Comparison of ENCODE assay signal across 8 mouse cellular contexts in the genomic region with DNA sequence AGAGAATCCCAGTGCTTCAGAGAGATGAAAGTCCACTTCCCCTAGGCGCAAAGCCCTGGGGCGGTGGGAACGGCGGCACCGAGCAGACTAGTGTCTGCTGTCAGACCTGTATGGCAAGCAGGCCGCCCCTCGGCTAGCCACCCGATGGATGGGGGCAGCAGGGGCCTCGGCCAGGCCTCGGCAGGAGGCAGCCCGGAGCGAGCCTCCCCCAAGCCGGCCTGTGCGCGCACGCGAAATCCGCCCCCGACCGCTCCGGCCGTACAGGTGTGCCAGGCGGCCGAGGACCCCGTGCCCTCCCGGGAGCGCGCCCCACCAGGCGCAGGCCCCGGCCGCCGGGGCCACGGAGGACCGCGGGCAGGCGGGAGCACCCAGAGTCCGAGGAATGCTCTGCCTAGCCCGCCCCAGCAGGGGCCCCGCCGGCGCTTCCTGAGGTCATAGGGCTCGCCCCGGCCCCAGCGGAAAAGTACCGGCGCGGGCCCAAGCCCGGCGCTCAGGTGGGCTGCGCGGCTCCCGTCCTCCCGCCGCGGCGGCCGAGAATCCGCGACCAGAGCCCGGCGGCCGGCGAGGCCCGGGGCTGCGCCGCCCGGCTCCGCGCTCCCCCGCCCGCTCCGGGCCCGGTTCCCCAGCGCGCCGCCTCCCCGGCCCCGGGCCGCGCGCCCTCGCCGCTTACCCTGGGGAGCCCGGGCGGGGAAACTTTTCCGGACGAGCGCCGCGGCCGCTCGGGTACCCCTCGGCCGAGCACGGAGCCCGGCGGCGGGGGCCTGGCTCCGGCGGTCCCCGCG. TPM values are rescaled to one million over a fixed set of nuclear protein-coding genes. Genes with fewer than 3 reads are reported as not detected.
DNase-seq lines count a peak whose midpoint lies in the region; ATAC-seq and TF ChIP-seq lines count a peak whose summit lies in the region.

No protein-coding gene starts in this region.

- peak; percentile 61 for ATAC-seq in forebrain, embryonic 13.5 days
- peak; percentile 57 for ATAC-seq in hindbrain, embryonic 16.5 days
- peak; percentile 56 for ATAC-seq in liver, embryonic 11.5 days (replicated peaks; ENCODE audit: low FRiP score)

- peak overlapping the region; percentile 68 for H3K4me3 ChIP-seq in bone marrow, adult 2 months (replicated peaks; ENCODE audit: control insufficient read depth, low read depth, low read length)
- peak overlapping the region; percentile 82 for H3K4me3 ChIP-seq in forebrain, embryonic 13.5 days
- peak overlapping the region; percentile 95 for H3K4me3 ChIP-seq in hindbrain, embryonic 16.5 days (ENCODE audit: low read length)
- H3K4me3 ChIP-seq in liver, embryonic 11.5 days (ENCODE audit: low read depth, low read length) = peak overlapping the region; percentile 90
- H3K4me3 ChIP-seq in myocyte = peak overlapping the region; percentile 61

- H3K27ac ChIP-seq in bone marrow, adult 2 months (ENCODE audit: control insufficient read depth, insufficient read depth, low read depth, low read length, poor library complexity) = peak overlapping the region; percentile 97
- H3K27ac ChIP-seq in forebrain, embryonic 13.5 days = peak overlapping the region; percentile 52
- H3K27ac ChIP-seq in hindbrain, embryonic 16.5 days (ENCODE audit: low read depth, low read length) = peak overlapping the region; percentile 89
- H3K27ac ChIP-seq in liver, embryonic 11.5 days (ENCODE audit: low read depth, low read length) = peak overlapping the region; percentile 81

- no peak for TF ChIP-seq CTCF in bone marrow, adult 2 months (IDR thresholded peaks at IDR 0.05; ENCODE audit: control insufficient read depth, insufficient read depth, low read length)

- no peaks in the 10 kb centered on the region for H3K9me3 ChIP-seq in forebrain, embryonic 13.5 days (replicated peaks)
- no peaks in the 10 kb centered on the region for H3K9me3 ChIP-seq in hindbrain, embryonic 16.5 days (ENCODE audit: control insufficient read depth, low read length)
- H3K9me3 ChIP-seq in liver, embryonic 11.5 days (ENCODE audit: control insufficient read depth, low read length) = no peaks in the 10 kb centered on the region

- DNase-seq in adrenal gland, adult 18-20 months (ENCODE audit: low spot score in 2 of 2) = peak; percentile 58 to 60
- no peak for DNase-seq in adrenal gland, postnatal 4 days (ENCODE audit: low spot score in 2 of 2)
- DNase-seq in liver, embryonic 11.5 days (ENCODE audit: low spot score) = peak; percentile 70
- peak; percentile 67 for DNase-seq in thymus, postnatal 4 days

- TF ChIP-seq POLR2A in bone marrow, adult 2 months (IDR thresholded peaks at IDR 0.05; ENCODE audit: borderline replicate concordance, control insufficient read depth, low read depth, low read length) = no peak
- no peak for TF ChIP-seq POLR2A in myocyte (IDR thresholded peaks at IDR 0.05; ENCODE audit: insufficient read length, low read depth)

- WGBS in bone marrow, adult 2 months = under 1% methylated on average over 102 of the region's 102 CpGs
- WGBS in forebrain, embryonic 13.5 days = 1% methylated on average over 60 of the region's 102 CpGs
- under 1% methylated on average over 48 of the region's 102 CpGs for WGBS in hindbrain, embryonic 16.5 days
- under 1% methylated on average over 79 of the region's 102 CpGs for WGBS in liver, embryonic 11.5 days

- peak overlapping the region; percentile 94 for H3K9ac ChIP-seq in forebrain, embryonic 13.5 days
- H3K9ac ChIP-seq in hindbrain, embryonic 16.5 days (ENCODE audit: low read depth, low read length) = peak overlapping the region; percentile 98
- H3K9ac ChIP-seq in liver, embryonic 11.5 days (ENCODE audit: low read depth, low read length) = peak overlapping the region; percentile 90

- H3K4me1 ChIP-seq in bone marrow, adult 2 months (ENCODE audit: control insufficient read depth, insufficient read depth, low read length) = peaks cover 6% of the 10 kb centered on the region
- peaks cover 37% of the 10 kb centered on the region for H3K4me1 ChIP-seq in forebrain, embryonic 13.5 days
- peaks cover 28% of the 10 kb centered on the region for H3K4me1 ChIP-seq in hindbrain, embryonic 16.5 days (ENCODE audit: control insufficient read depth, insufficient read depth, low read depth, low read length)
- peaks cover 27% of the 10 kb centered on the region for H3K4me1 ChIP-seq in liver, embryonic 11.5 days (replicated peaks; ENCODE audit: control insufficient read depth, insufficient read depth, low read length)

- peaks cover 23% of the 10 kb centered on the region for H3K27me3 ChIP-seq in forebrain, embryonic 13.5 days
- H3K27me3 ChIP-seq in hindbrain, embryonic 16.5 days (replicated peaks; ENCODE audit: control insufficient read depth, insufficient read depth, low read length) = no peaks in the 10 kb centered on the region
- H3K27me3 ChIP-seq in liver, embryonic 11.5 days (replicated peaks; ENCODE audit: control insufficient read depth, insufficient read depth, low read length) = peaks cover 12% of the 10 kb centered on the region; the same call in 1 of the 2 replicates
- H3K27me3 ChIP-seq in myocyte (ENCODE audit: control insufficient read depth, insufficient read depth, insufficient read length) = no peaks in the 10 kb centered on the region

- H3K4me2 ChIP-seq in forebrain, embryonic 13.5 days = peak overlapping the region; percentile 97
- H3K4me2 ChIP-seq in hindbrain, embryonic 16.5 days (ENCODE audit: low read length) = peak overlapping the region; percentile 96
- H3K4me2 ChIP-seq in liver, embryonic 11.5 days = peak overlapping the region; percentile 97
- peak overlapping the region; percentile 88 for H3K4me2 ChIP-seq in myocyte (ENCODE audit: low read depth)

- H3ac ChIP-seq in myocyte (ENCODE audit: control insufficient read depth, insufficient read length) = peak overlapping the region; percentile 97

- peaks cover 38% of the 10 kb centered on the region for H3K79me2 ChIP-seq in myocyte (ENCODE audit: control insufficient read depth, insufficient read depth)

- peaks cover 6% of the 10 kb centered on the region for H3K36me3 ChIP-seq in forebrain, embryonic 13.5 days (ENCODE audit: poor library complexity, severe bottlenecking)
- no peaks in the 10 kb centered on the region; the same call in 1 of the 2 replicates for H3K36me3 ChIP-seq in hindbrain, embryonic 16.5 days (ENCODE audit: control insufficient read depth, insufficient read depth, low read length)
- peaks cover 6% of the 10 kb centered on the region for H3K36me3 ChIP-seq in liver, embryonic 11.5 days (ENCODE audit: control insufficient read depth, insufficient read depth, low read length)
- peaks cover 5% of the 10 kb centered on the region for H3K36me3 ChIP-seq in myocyte (ENCODE audit: control insufficient read depth, insufficient read depth)

TF ChIP-seq in myocyte, 11 proteins besides CTCF, POLR2A, EP300 and RAD21:
- TF ChIP-seq POLR2AphosphoS2 (IDR thresholded peaks at IDR 0.05; ENCODE audit: insufficient read length, low read depth) (peak; percentile 22), SRF (IDR thresholded peaks at IDR 0.05; ENCODE audit: control insufficient read depth, insufficient read length, low read depth) (no peak)

RNA-seq across cellular contexts. Expression of gene Furin, which starts 3.2 kb away (rescaled TPM):
- total RNA-seq in adrenal gland, adult 18-20 months (2021) = 100 to 1,000 TPM; 143 to 158 TPM
- total RNA-seq in adrenal gland, postnatal 4 days (2021) = 100 to 1,000 TPM; 137 to 140 TPM
- 22.2 and 31.0 TPM in 2 replicates for polyA plus RNA-seq in bone marrow, adult 2 months (2011; ENCODE audit: insufficient read depth, insufficient read length, low replicate concordance, missing spikeins)
- 3.0 and 3.4 TPM in 2 replicates for polyA plus RNA-seq in forebrain, embryonic 13.5 days (2015; fragmentation: Nextera tagmentation; extraction: Ambion mirVana)
- polyA plus RNA-seq in hindbrain, embryonic 16.5 days (2015; fragmentation: Nextera tagmentation; extraction: Ambion mirVana) = 3.9 and 4.5 TPM in 2 replicates
- polyA plus RNA-seq in liver, embryonic 11.5 days (2014; fragmentation: Nextera tagmentation; extraction: Ambion mirVana) = 8.3 and 10.4 TPM in 2 replicates
- 64.1 TPM for polyA plus RNA-seq in myocyte (2012; fragmentation: generic; extraction: Trizol)

RNA-seq across cellular contexts. Expression of gene Fes, which starts 14.3 kb away (rescaled TPM):
- 10 to 100 TPM in 1 of 2 experiments, 1 to 10 TPM in 1; 8.4 to 13.0 TPM for total RNA-seq in adrenal gland, adult 18-20 months (2021)
- total RNA-seq in adrenal gland, postnatal 4 days (2021) = 10 to 100 TPM; 19.3 to 21.1 TPM
- polyA plus RNA-seq in bone marrow, adult 2 months (2011; ENCODE audit: insufficient read depth, insufficient read length, low replicate concordance, missing spikeins) = 143 and 311 TPM in 2 replicates
- polyA plus RNA-seq in forebrain, embryonic 13.5 days (2015; fragmentation: Nextera tagmentation; extraction: Ambion mirVana) = 4.0 and 4.1 TPM in 2 replicates
- 3.8 and 4.9 TPM in 2 replicates for polyA plus RNA-seq in hindbrain, embryonic 16.5 days (2015; fragmentation: Nextera tagmentation; extraction: Ambion mirVana)
- polyA plus RNA-seq in liver, embryonic 11.5 days (2014; fragmentation: Nextera tagmentation; extraction: Ambion mirVana) = 15.2 and 16.4 TPM in 2 replicates
- polyA plus RNA-seq in myocyte (2012; fragmentation: generic; extraction: Trizol) = 0.54 TPM

RNA-seq across cellular contexts. Expression of gene Man2a2, which starts 30.9 kb away (rescaled TPM):
- 10 to 100 TPM; 76.6 to 88.8 TPM for total RNA-seq in adrenal gland, adult 18-20 months (2021)
- total RNA-seq in adrenal gland, postnatal 4 days (2021) = 100 to 1,000 TPM; 106 to 111 TPM
- polyA plus RNA-seq in bone marrow, adult 2 months (2011; ENCODE audit: insufficient read depth, insufficient read length, low replicate concordance, missing spikeins) = 25.1 and 40.0 TPM in 2 replicates
- 15.5 and 16.8 TPM in 2 replicates for polyA plus RNA-seq in forebrain, embryonic 13.5 days (2015; fragmentation: Nextera tagmentation; extraction: Ambion mirVana)
- polyA plus RNA-seq in hindbrain, embryonic 16.5 days (2015; fragmentation: Nextera tagmentation; extraction: Ambion mirVana) = 20.7 and 24.4 TPM in 2 replicates
- 9.4 and 12.4 TPM in 2 replicates for polyA plus RNA-seq in liver, embryonic 11.5 days (2014; fragmentation: Nextera tagmentation; extraction: Ambion mirVana)
- polyA plus RNA-seq in myocyte (2012; fragmentation: generic; extraction: Trizol) = 35.7 TPM

RNA-seq across cellular contexts. Expression of gene Hddc3, which starts 59.1 kb away (rescaled TPM):
- 10 to 100 TPM; 38.5 to 45.9 TPM for total RNA-seq in adrenal gland, adult 18-20 months (2021)
- 10 to 100 TPM; 41.8 to 42.4 TPM for total RNA-seq in adrenal gland, postnatal 4 days (2021)
- 5.0 and 16.2 TPM in 2 replicates for polyA plus RNA-seq in bone marrow, adult 2 months (2011; ENCODE audit: insufficient read depth, insufficient read length, low replicate concordance, missing spikeins)
- 22.3 and 23.9 TPM in 2 replicates for polyA plus RNA-seq in forebrain, embryonic 13.5 days (2015; fragmentation: Nextera tagmentation; extraction: Ambion mirVana)
- 21.3 and 26.7 TPM in 2 replicates for polyA plus RNA-seq in hindbrain, embryonic 16.5 days (2015; fragmentation: Nextera tagmentation; extraction: Ambion mirVana)
- 9.7 and 10.5 TPM in 2 replicates for polyA plus RNA-seq in liver, embryonic 11.5 days (2014; fragmentation: Nextera tagmentation; extraction: Ambion mirVana)
- 83.3 TPM for polyA plus RNA-seq in myocyte (2012; fragmentation: generic; extraction: Trizol)

Comparison
In these comparisons a context has a peak if more than half of its experiments do, and no peak if none do; other contexts are left out.
1. DNase-seq: peak in adrenal gland, adult 18-20 months (2 of 2), liver, embryonic 11.5 days (single experiment) and thymus, postnatal 4 days (single experiment); none in adrenal gland, postnatal 4 days (0 of 2).
2. Peak in every context shown above with its lines, with median percentiles within 50 percentile points of each other: H3K27ac ChIP-seq, H3K4me3 ChIP-seq, ATAC-seq, H3K4me2 ChIP-seq and H3K9ac ChIP-seq.